In genomic region chr16:19961070-19961469, GRCm38 (mm10) we compare ENCODE assay signal across 20 mouse cellular contexts. TPM values are rescaled to one million over a fixed set of nuclear protein-coding genes. Genes with fewer than 3 reads are reported as not detected.
DNase-seq lines count a peak whose midpoint lies in the region; ATAC-seq and TF ChIP-seq lines count a peak whose summit lies in the region.
"Had no signal": no experiment of that assay in that cellular context is flagged by ENCODE, and none has a peak within 500 bp of the region (broad histone marks: within the 10 kb centered on the region; RNA-seq: fewer than 3 reads in every experiment).

No protein-coding gene starts in this region.

- TF ChIP-seq EP300 in heart, adult 2 months (IDR thresholded peaks at IDR 0.05; ENCODE audit: insufficient read depth, low read depth, low read length): no peak

- no peaks in the 10 kb centered on the region for H3K9me3 ChIP-seq in heart, embryonic 15.5 days (replicated peaks)
- H3K9me3 ChIP-seq in lung, embryonic 15.5 days: no peaks in the 10 kb centered on the region
- no peaks in the 10 kb centered on the region for H3K9me3 ChIP-seq in stomach, embryonic 14.5 days (ENCODE audit: control insufficient read depth, low read depth, low read length)
- H3K9me3 ChIP-seq: embryonic facial prominence, embryonic 12.5 days; forebrain, embryonic 15.5 days; G1E; hindbrain, embryonic 15.5 days had no signal

- WGBS in heart, adult 2 months: 54% methylated on average over 2 of the region's 2 CpGs
- WGBS in heart, embryonic 15.5 days: 79% methylated on average over 2 of the region's 2 CpGs
- 54% methylated on average over 2 of the region's 2 CpGs for WGBS in lung, embryonic 15.5 days
- WGBS in stomach, embryonic 14.5 days: 66% methylated on average over 2 of the region's 2 CpGs

- H3K27ac ChIP-seq in heart, adult 2 months: peak overlapping the region; percentile 44
- 0 out of 2 replicates have a peak overlapping the region, but pooled peaks have one; percentile 7 for H3K27ac ChIP-seq in heart, embryonic 15.5 days
- H3K27ac ChIP-seq in lung, embryonic 15.5 days: peak overlapping the region; percentile 76
- no peak overlapping the region for H3K27ac ChIP-seq in stomach, embryonic 14.5 days (ENCODE audit: low read length)
- H3K27ac ChIP-seq: embryonic facial prominence, embryonic 12.5 days; forebrain, embryonic 15.5 days; hindbrain, embryonic 15.5 days had no signal

- peaks cover 31% of the 10 kb centered on the region for H3K36me3 ChIP-seq in heart, adult 2 months (ENCODE audit: control insufficient read depth, insufficient read depth, low read length)
- H3K36me3 ChIP-seq in heart, embryonic 15.5 days: peaks cover 5% of the 10 kb centered on the region; the same call in 1 of the 2 replicates
- no peaks in the 10 kb centered on the region for H3K36me3 ChIP-seq in lung, embryonic 15.5 days
- no peaks in the 10 kb centered on the region for H3K36me3 ChIP-seq in stomach, embryonic 14.5 days (ENCODE audit: control insufficient read depth, insufficient read depth, low read length)
- H3K36me3 ChIP-seq: embryonic facial prominence, embryonic 12.5 days; forebrain, embryonic 15.5 days; hindbrain, embryonic 15.5 days had no signal

- peaks cover 4% of the 10 kb centered on the region; the same call in 1 of the 2 replicates for H3K79me2 ChIP-seq in heart, adult 2 months (replicated peaks; ENCODE audit: control insufficient read depth, insufficient read depth, low read length)

- no peak for TF ChIP-seq CTCF in heart, adult 2 months (IDR thresholded peaks at IDR 0.05)

- H3K9ac ChIP-seq in heart, adult 2 months (ENCODE audit: low read depth, low read length): no peak overlapping the region
- H3K9ac ChIP-seq in heart, embryonic 15.5 days: no peak overlapping the region
- no peak overlapping the region for H3K9ac ChIP-seq in lung, embryonic 15.5 days
- H3K9ac ChIP-seq in stomach, embryonic 14.5 days (replicated peaks; ENCODE audit: low read depth, low read length): no peak overlapping the region
- H3K9ac ChIP-seq: embryonic facial prominence, embryonic 12.5 days; forebrain, embryonic 15.5 days; hindbrain, embryonic 15.5 days had no signal

- DNase-seq in heart, adult 2 months: no peak
- DNase-seq in heart, adult 11 months: no peak
- no peak for DNase-seq in heart, postnatal 14 days
- no peak for DNase-seq in lung, adult 18-20 months
- no peak for DNase-seq in layer of hippocampus, postnatal 25 days (ENCODE audit: extremely low spot score in 1 of 2, low spot score in 1 of 2)
- DNase-seq: adrenal gland, adult 8-10 months; adrenal gland, postnatal 36 days; B cell, adult 2 months; cerebellum, adult 11 months; cerebellum, adult 8-10 months; cerebellum, postnatal 14 days; embryo, embryonic 11 days; gastrocnemius, postnatal 36 days had no signal

- no peaks in the 10 kb centered on the region for H3K27me3 ChIP-seq in heart, adult 2 months (ENCODE audit: control insufficient read depth, insufficient read depth, low read length)
- no peaks in the 10 kb centered on the region for H3K27me3 ChIP-seq in heart, embryonic 15.5 days
- H3K27me3 ChIP-seq in lung, embryonic 15.5 days: no peaks in the 10 kb centered on the region
- no peaks in the 10 kb centered on the region for H3K27me3 ChIP-seq in stomach, embryonic 14.5 days (ENCODE audit: control insufficient read depth, insufficient read depth, low read length)
- H3K27me3 ChIP-seq: embryonic facial prominence, embryonic 12.5 days; forebrain, embryonic 15.5 days; hindbrain, embryonic 15.5 days had no signal

- intact Hi-C loops in heart, adult 2 months (cut with DNase I): loop anchor here (5.0 kb wide), 2 partner anchors 61 to 136 kb away; partner anchors contain the start of gene Klhl24
- intact Hi-C loops in heart, postnatal 14 days (cut with DNase I): no loop called here

- TF ChIP-seq POLR2A in heart, adult 2 months (IDR thresholded peaks at IDR 0.05; ENCODE audit: insufficient read depth, low read depth, low read length): no peak

- ATAC-seq in heart, embryonic 15.5 days (replicated peaks; ENCODE audit: insufficient number of reproducible peaks, insufficient read depth, low FRiP score, low read depth): no peak
- ATAC-seq in lung, embryonic 15.5 days (ENCODE audit: borderline replicate concordance, extremely low read depth, low FRiP score, low TSS enrichment): peak; percentile 59
- peak; percentile 42; the same call in 1 of the 2 replicates for ATAC-seq in stomach, embryonic 14.5 days (ENCODE audit: insufficient number of reproducible peaks, insufficient read depth, low FRiP score, low read depth)
- ATAC-seq: forebrain, embryonic 15.5 days had no signal

- H3K4me3 ChIP-seq in heart, adult 2 months: no peak overlapping the region
- H3K4me3 ChIP-seq in heart, embryonic 15.5 days: no peak overlapping the region
- no peak overlapping the region for H3K4me3 ChIP-seq in lung, embryonic 15.5 days
- H3K4me3 ChIP-seq in stomach, embryonic 14.5 days (ENCODE audit: low read depth, low read length): no peak overlapping the region
- H3K4me3 ChIP-seq: embryonic facial prominence, embryonic 12.5 days; forebrain, embryonic 15.5 days; hindbrain, embryonic 15.5 days had no signal

- peaks cover 14% of the 10 kb centered on the region for H3K4me1 ChIP-seq in heart, adult 2 months (ENCODE audit: control insufficient read depth, insufficient read depth, low read length)
- peaks cover 7% of the 10 kb centered on the region for H3K4me1 ChIP-seq in heart, embryonic 15.5 days (replicated peaks)
- H3K4me1 ChIP-seq in lung, embryonic 15.5 days: peaks cover 20% of the 10 kb centered on the region; the same call in 1 of the 2 replicates
- no peaks in the 10 kb centered on the region for H3K4me1 ChIP-seq in stomach, embryonic 14.5 days (ENCODE audit: control insufficient read depth, insufficient read depth, low read length)
- H3K4me1 ChIP-seq: embryonic facial prominence, embryonic 12.5 days; forebrain, embryonic 15.5 days; hindbrain, embryonic 15.5 days had no signal

- H3K4me2 ChIP-seq in heart, embryonic 15.5 days: no peak overlapping the region
- no peak overlapping the region for H3K4me2 ChIP-seq in lung, embryonic 15.5 days
- no peak overlapping the region for H3K4me2 ChIP-seq in stomach, embryonic 14.5 days (replicated peaks; ENCODE audit: low read depth, low read length)
- H3K4me2 ChIP-seq: embryonic facial prominence, embryonic 12.5 days; forebrain, embryonic 15.5 days; hindbrain, embryonic 15.5 days had no signal

RNA-seq across cellular contexts. Expression of gene Klhl6, which starts 21.8 kb away (rescaled TPM):
- 1 to 10 TPM; 5.3 to 5.4 TPM for total RNA-seq in heart, adult 2 months (2021)
- 5.4 and 7.7 TPM in 2 replicates for polyA plus RNA-seq in heart, adult 2 months (2012; rRNA removed)
- 15.3 and 24.6 TPM in 2 replicates for polyA plus RNA-seq in heart, embryonic 15.5 days (2015; fragmentation: Nextera tagmentation; extraction: Ambion mirVana)
- 1 to 10 TPM; 6.5 to 6.8 TPM for total RNA-seq in heart, postnatal 14 days (2021)
- polyA plus RNA-seq in lung, embryonic 15.5 days (2015; fragmentation: Nextera tagmentation; extraction: Ambion mirVana): 18.4 and 19.7 TPM in 2 replicates
- polyA plus RNA-seq in stomach, embryonic 14.5 days (2014; fragmentation: Nextera tagmentation; extraction: Ambion mirVana): 7.5 and 7.7 TPM in 2 replicates
- 1 to 10 TPM; 1.3 to 1.6 TPM for total RNA-seq in layer of hippocampus, postnatal 25 days (2021)
